Mouse (Mus musculus): ENCODE measurements around the gene Slamf6.

The Slamf6 gene

GRCm38 (mm10) chr1:171994918-171995715, 77.8 kb downstream of the Slamf6 start:
- intact Hi-C loops (cut with DNase I): no loop called here

DNA sequence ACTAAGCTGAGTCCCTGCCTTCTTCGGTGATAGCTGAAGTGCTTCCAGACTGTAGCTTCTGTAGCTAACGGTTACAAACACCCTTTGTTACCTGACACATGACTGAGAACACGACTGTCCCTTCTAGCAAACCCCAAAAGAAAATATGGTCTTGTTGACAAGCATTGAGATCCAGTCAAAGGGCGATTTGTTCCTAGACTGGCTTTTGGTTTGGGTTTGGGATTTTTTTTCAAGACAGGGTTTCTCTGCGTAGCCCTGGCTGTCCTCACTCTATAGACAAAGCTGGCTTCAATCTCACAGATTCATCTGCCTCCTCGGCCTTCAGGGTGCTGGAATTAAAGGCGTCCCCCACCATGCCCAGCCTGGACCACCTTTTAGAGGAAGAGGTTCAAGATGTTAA, 79.4 kb downstream of the Slamf6 start:
- intact Hi-C loops (cut with DNase I): no loop called here

- intact Hi-C loops (cut with DNase I): no loop called here
Observed at GRCm38 (mm10) chr1:171998820-171999597, 81.7 kb downstream of the Slamf6 start.

- intact Hi-C loops (cut with DNase I): no loop called here
Observed at GRCm38 (mm10) chr1:172000641-172001040, 83.3 kb downstream of the Slamf6 start.

DNA sequence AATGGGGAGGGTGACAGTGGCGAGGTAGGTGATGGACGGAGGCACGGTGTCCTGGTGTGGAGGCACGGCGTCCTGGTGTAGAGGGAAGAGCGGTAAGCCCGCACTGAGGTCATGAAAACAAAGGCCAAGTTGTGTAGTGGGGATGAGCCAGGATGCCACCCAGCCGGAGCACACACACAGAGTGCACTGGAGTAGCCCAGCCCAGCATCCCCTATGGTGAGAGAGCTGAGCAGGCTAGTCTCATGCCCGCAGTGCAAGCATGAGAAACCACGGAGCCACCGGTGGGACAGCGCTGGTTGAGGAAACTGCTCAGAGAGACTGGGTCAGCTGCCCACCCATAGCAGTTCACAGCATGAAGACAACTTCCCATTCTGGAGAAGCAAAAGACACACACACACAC, 84.3 kb downstream of the Slamf6 start:
- intact Hi-C loops (cut with DNase I): no loop called here
